Mouse (Mus musculus) kidney, adult 2 months (tissue): ENCODE measurements around the gene Pecam1.

ENCODE experiments used
- CTCF ChIP-seq: fragments of 200-500 bp; conservative IDR thresholded peaks from 2 replicates; pipeline ENCODE4 v1.5.1; 2011; ENCODE audit warnings: low read depth, mild to moderate bottlenecking, control low read depth, low read length, moderate library complexity, mixed read lengths; ENCODE audit not compliant: insufficient read depth, insufficient read length
- POLR2A ChIP-seq: fragments of 200-500 bp; IDR thresholded peaks from one replicate; pipeline ENCODE4 v1.6.1; 2011; ENCODE audit warnings: low read depth, low read length, control low read depth

- no peak for TF ChIP-seq CTCF
- no peak for TF ChIP-seq POLR2A
Measured at GRCm38 (mm10) chr11:106688375-106688774, 62.1 kb downstream of the Pecam1 start.
